Mouse (Mus musculus) megakaryocyte progenitor cell, adult 5-6 weeks (primary cell): ENCODE results near the gene Rhoc. TPM values are rescaled to one million over a fixed set of nuclear protein-coding genes. Genes with fewer than 3 reads are reported as not detected.

Experiments
- ATAC-seq: replicated peaks from 2 replicates; pipeline ENCODE4 v1.8.0; 2016; ENCODE audit warnings: mild to moderate bottlenecking, moderate TSS enrichment, inconsistent platforms; ENCODE audit not compliant: poor library complexity
- total RNA-seq, 2 experiments: library from RNA; stranded (forward) in 1 of 2; stranded (reverse) in 1 of 2; fragments of 157-497, 149-512 nt in 1 of 2; fragments of 200-1000 nt in 1 of 2; gene quantifications; 2 replicates each; pipeline versions ENCODE4 v1.2.3 to v1.2.4; 2015 to 2017

The Rhoc gene
- total RNA-seq (2015): 0.37 TPM in 1 of 2 replicates, not detected in the other
- total RNA-seq (2017): not detected in 2 replicates

DNA sequence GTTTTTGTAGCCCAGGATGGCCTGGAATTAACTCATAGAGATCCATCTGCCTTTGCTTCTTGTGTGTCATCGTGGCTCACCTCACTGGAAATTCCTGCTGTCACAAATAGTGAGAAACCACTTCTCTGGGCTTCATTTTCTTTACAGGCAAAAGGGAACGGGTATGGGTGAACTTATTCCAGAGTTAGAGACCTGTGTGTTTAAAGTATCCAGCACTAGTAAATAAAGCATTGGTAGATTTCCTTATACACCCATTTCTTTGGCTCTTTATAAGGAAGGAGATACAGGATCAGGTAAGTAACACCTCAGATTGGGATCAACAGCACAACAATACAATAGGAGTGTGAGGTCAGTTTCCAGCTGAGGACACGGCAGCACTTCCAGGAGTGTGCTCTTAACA lies at the start of gene Rhoc:
TSS of gene Rhoc (plus strand) at position 301 of the 400 bp plus-strand sequence.
- ATAC-seq: no peak

DNA sequence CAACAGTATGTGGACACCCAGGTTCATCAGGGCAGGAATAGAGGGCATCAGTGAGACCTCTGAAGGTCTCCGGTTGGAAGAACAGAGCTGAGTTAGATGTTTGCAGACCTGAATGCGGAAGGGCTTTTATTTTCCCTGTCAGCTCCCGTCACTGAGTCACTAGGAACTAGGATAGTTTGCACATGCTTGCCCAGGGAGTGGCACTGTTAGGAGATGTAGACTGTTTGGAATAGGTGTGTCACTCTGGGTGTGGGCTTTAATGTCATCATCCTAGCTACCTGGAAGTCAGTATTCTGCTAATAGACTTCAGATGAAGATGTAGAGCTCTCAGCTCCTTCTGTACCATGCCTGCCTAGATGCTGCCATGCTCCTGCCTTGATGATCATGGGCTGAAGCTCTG lies 46.2 kb upstream of the Rhoc start:
- ATAC-seq: no peak

DNA sequence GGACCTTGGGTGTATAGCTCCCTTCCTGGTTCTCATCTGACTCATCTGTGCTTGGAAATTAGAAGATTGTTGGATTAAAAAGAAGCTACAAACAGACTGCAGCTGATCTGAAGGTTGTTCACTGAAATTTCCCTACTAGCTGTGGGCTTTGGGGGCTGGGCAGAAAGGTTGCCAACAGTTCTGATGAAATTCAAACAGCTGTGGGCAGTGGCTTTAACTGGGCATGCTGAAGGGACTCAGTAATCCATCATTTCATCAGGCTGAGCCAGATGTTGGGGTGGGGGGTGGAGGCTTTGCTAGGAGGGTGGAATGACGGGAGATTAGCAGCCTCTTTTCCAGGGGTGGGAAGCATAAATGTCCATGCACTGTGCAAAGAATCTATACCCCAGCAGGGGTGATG lies 45.0 kb upstream of the Rhoc start:
- peak; percentile 34; the same call in 1 of the 2 replicates for ATAC-seq

DNA sequence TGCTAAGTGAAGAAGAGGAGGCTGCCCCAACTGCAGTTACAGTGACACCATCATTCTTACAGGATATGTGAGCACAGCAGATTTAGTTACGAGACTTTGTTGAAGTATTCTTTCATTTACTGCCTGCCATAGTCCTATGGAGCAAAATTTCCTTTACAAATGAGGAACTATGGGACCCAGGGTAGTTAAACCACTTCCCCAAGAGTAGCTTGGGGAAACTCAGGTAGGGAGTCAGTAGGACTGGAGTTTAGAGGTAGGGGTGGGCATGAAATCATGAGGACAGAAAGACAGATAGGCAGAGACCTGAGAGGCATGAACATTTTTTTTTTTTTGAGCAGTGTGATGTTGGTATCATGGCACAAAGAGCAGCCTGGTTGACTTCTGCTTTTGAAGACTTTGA lies 44.3 kb upstream of the Rhoc start:
- ATAC-seq: peak; percentile 87

GRCm38 (mm10) chr3:104752845-104753244 lies 35.3 kb upstream of the Rhoc start:
- ATAC-seq: peak; percentile 78

DNA sequence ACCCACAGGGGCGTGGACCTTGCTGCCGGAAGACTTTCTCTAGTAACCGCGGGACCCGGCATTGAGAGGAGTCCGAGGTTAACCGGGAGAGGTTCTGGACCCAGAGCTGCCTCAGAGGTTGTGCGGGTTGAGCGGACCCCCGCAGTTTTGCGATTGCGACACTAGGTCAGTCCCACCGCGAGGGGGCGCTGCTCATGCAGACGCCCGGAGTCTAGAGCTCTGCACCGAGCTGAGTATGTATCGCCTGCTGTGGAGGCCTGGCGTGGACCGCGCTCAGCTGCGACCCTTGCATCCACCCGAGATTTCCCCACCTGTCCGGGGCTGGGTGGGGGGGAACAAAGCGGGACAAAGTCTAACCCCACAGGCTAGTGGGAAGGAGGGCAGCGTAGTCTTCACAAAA lies 29.8 kb upstream of the Rhoc start:
- ATAC-seq: peak; percentile 87

GRCm38 (mm10) chr3:104758869-104759268 lies 29.3 kb upstream of the Rhoc start:
- no peak for ATAC-seq

- peak; percentile 66 for ATAC-seq
Measured at GRCm38 (mm10) chr3:104762103-104762863, 25.9 kb upstream of the Rhoc start.

- ATAC-seq: peak; percentile 46; the same call in 1 of the 2 replicates
Measured at GRCm38 (mm10) chr3:104765021-104765420, 23.2 kb upstream of the Rhoc start.

DNA sequence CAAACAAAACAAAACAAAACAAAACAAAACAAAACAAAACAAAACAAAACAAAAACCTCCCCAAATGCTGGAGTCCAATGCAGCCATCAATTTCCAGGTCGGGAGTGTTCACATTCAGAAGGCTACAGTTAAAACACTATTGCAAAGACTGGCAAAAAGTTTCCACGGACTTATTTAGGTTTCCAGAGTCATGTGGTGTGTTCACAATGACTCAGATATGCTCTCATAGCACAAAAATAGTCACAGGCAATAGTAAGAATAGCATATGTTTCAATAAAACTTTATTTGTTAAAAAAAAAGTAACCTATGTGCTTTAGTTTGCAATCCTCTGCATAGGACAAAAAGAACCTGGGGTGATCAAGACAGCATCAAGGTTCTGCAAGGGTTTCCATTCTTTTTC lies 21.0 kb upstream of the Rhoc start:
- no peak for ATAC-seq

GRCm38 (mm10) chr3:104767716-104768115 lies 20.5 kb upstream of the Rhoc start:
- no peak for ATAC-seq

DNA sequence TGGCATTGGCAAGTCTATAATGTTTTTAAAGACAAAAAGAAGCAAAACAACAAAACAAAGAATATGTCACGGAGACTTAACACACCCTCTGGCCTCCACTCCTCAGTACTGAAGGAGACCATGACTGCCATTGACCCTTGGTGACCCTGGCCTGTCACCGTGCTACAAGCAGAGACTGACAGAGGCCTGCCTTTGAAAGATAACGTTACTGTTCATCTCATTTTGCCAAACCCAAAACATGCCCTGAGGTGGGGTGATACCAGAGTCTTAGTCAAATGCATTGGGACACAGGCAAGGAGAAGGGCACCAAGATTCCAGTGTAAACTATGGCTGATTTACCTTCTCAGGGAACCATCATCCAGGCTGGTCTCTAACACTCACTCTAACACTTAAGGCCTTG lies 19.0 kb upstream of the Rhoc start:
- ATAC-seq: no peak

DNA sequence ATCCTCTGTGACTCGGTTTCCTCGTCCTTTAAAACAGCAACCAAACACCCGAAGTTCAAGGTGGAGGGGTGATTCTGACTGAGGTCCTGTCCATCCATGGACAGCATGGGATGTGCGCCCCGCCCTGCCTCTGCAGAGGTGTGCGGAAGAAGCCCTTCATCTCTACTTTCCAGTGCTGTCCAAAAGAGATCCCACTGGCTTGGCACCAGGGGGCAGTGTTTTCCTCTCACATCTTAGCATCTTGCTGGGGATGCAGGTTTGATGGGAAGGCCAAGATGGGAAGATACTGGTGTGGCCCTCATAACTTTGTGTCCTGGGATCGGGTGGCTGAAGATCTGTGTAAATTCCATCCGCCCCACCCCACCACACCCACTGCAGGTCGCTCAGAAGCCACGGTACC lies 18.1 kb upstream of the Rhoc start:
- ATAC-seq: peak; percentile 72

- ATAC-seq: no peak
Measured at GRCm38 (mm10) chr3:104770918-104771317, 17.3 kb upstream of the Rhoc start.

DNA sequence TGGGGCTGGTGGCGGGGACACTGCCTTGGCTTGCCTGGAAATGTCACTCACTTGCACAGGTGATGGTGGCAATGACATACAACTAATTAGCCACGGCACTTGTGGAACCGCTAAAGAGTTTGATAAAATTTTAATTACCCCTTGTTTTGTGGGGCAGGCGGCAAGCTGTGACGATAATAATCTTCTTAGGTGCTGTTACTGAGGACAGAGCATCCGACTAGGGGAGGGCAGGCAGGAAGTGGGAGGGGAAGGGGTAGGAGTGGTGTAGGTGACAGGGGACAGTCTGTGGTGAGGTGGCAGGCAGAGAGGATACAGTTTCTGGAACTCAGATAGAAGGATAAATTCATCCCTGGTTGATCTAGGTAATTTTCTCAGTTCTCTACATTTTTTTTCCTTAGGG lies 16.7 kb upstream of the Rhoc start:
- ATAC-seq: no peak

DNA sequence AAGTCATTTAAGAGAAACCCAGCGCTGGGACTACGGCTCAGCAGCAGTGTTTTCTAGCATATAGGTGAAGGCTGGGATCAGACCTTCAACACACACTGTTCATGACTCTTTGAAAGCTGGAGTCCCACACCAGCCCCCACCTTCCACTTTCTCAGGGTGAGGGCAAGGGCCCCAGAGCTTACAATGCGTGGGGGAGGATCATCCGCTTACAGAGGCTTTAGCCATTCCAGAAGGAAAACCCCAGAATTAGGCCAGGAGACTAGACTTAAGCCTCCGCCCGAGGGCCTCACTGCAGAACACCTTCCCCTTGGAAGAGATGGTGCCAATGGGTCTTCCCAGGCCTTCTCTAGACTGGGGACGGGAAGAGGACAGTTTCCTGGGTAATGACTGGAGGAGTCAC lies 14.9 kb upstream of the Rhoc start:
- no peak for ATAC-seq

GRCm38 (mm10) chr3:104777342-104777741 lies 10.8 kb upstream of the Rhoc start:
- ATAC-seq: peak; percentile 26; the same call in 1 of the 2 replicates

DNA sequence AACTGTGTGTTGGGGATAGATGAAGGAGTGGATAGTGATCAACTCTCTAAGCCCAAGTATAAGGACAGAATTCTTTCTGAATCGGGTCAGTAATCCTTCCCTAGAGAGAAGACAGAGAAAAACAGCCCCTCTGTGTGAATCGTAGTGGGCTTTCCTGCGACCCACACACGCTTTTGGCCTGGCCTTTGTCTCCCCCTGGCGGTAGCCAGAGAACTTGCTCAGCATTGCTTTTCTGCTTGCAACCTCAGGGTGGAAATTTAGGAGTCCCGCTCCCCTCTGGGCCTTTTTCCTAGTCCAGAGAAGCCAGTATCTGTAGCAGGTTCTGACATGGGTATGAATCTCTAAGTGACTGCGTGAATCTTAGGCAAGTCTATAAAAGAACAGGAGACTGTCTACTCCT lies 8.2 kb upstream of the Rhoc start:
- peak; percentile 66 for ATAC-seq

DNA sequence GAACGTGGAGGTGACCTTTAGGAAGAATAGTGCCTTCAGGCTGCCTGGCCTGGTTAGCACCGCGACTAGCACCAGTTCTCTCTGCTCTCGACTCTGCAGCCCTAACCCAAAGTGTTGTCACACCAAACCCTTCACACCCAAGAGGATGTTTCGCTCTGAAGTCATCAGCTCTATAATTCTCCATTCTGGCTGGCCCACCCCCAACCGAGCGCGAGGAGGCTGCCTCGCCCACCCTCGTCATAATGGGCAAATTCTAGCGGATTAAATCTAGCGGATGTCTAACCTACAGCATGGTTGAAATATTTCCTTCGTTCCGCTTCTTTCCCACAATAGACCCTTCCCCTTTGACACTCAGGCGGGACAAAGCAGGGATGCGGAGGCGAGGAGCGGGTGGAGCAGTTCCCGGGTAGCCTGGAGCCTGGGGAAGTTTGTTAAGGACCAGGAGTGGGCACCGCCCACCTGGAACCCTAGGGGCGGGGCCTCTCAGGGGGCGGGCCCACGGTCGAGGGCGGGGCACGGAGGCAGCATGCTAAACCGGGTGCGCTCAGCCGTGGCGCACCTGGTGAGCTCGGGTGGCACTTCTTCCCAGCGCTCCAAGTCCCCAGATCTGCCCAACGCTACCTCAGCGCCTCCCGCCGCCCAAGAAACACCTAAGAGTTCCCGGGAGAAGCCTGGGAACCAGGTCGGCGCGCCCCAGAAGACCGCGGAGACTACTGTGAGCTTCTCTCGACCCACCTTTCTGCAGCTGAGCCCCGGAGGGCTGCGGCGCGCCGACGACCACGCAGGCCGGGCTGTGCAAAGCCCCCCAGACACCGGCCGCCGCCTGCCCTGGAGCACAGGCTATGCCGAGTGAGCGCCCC lies 7.4 kb upstream of the Rhoc start, which contains the start of gene Ppm1j:
TSS of gene Ppm1j (plus strand) at position 496 of the 860 bp plus-strand sequence.
- ATAC-seq: peak; percentile 33; the same call in 1 of the 2 replicates

DNA sequence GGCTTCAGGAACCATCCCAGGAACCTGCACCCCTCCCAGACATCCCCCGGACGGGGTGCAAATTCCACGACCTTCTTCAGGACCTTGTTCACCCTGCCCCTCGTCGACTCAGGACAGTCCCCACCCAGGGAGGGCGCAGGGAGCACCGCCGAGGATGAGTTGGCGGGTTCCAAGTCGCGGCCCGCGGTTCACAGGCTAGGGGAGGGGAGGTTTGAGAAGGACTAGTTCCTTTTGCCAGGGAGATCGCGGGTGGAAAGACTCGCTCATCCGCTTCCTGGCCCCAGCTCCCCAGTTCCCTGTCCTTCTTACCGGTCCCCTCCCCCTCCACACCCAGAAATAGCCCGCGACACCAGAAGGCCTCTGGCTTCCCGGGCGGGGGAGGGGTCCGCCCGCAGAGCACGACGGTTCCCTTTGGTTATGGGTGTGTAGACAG lies 6.7 kb upstream of the Rhoc start, which contains the start of gene Fam19a3:
TSS of gene Fam19a3 (minus strand) at position 370 of the 433 bp plus-strand sequence.
- ATAC-seq: 0 out of 2 replicates have a peak, but pooled peaks have one; percentile 11

GRCm38 (mm10) chr3:104782061-104782681 lies 6.0 kb upstream of the Rhoc start:
- ATAC-seq: no peak
